Mouse (Mus musculus) bone marrow macrophage, adult 2 months (primary cell): ENCODE results near the gene Synrg.

Experiments used
- CTCF ChIP-seq: IDR thresholded peaks from 2 replicates; pipeline ENCODE4 v1.5.1; 2012; ENCODE audit warnings: low read depth, mild to moderate bottlenecking, low read length, moderate library complexity
- POLR2A ChIP-seq: IDR thresholded peaks from 2 replicates; pipeline ENCODE4 v1.6.1; 2012; ENCODE audit warnings: mild to moderate bottlenecking, low read depth, low read length, borderline replicate concordance

GRCm38 (mm10) chr11:84078601-84079000 is 114.4 kb downstream of the Synrg start:
- TF ChIP-seq POLR2A (no peak), CTCF (no peak)
